Mouse (Mus musculus): ENCODE data around the gene Cd22. TPM values are rescaled to one million over a fixed set of nuclear protein-coding genes. Genes with fewer than 3 reads are reported as not detected.

The Cd22 gene
- polyA plus RNA-seq, 1 experiment from 2014 or later, result 0.22 TPM

GRCm38 (mm10) chr7:30886852-30887251 is 6.7 kb upstream of the Cd22 start:
- H3K4me2 ChIP-seq (ENCODE audit: low read depth, low read length), result no peak overlapping the region
- H3K9me3 ChIP-seq (ENCODE audit: control insufficient read depth, low read length), result no peaks in the 10 kb centered on the region
- H3K4me1 ChIP-seq (ENCODE audit: control insufficient read depth, insufficient read depth, low read length), result no peaks in the 10 kb centered on the region
- H3K27ac ChIP-seq (replicated peaks; ENCODE audit: low read depth, low read length), result no peak overlapping the region
- no peak overlapping the region for H3K4me3 ChIP-seq (ENCODE audit: low read depth, low read length)
- no peak overlapping the region for H3K9ac ChIP-seq (ENCODE audit: low read depth, low read length)
- H3K27me3 ChIP-seq (replicated peaks; ENCODE audit: control insufficient read depth, insufficient read depth, low read length), result no peaks in the 10 kb centered on the region
- WGBS, result 81% methylated on average over 4 of the region's 4 CpGs
- DNase-seq (ENCODE audit: low spot score), result no peak
- ATAC-seq (ENCODE audit: low read depth), result no peak
- H3K36me3 ChIP-seq (ENCODE audit: control insufficient read depth, insufficient read depth, low read length), result no peaks in the 10 kb centered on the region

- DNase-seq (ENCODE audit: low spot score) (no peak), ATAC-seq (ENCODE audit: low read depth) (no peak)
- no peak overlapping the region for H3K4me3 ChIP-seq (ENCODE audit: low read depth, low read length)
- H3K9ac ChIP-seq (ENCODE audit: low read depth, low read length), result no peak overlapping the region
- H3K4me1 ChIP-seq (ENCODE audit: control insufficient read depth, insufficient read depth, low read length), result no peaks in the 10 kb centered on the region
- no peaks in the 10 kb centered on the region for H3K36me3 ChIP-seq (ENCODE audit: control insufficient read depth, insufficient read depth, low read length)
- no peak overlapping the region for H3K27ac ChIP-seq (replicated peaks; ENCODE audit: low read depth, low read length)
- no peaks in the 10 kb centered on the region for H3K27me3 ChIP-seq (replicated peaks; ENCODE audit: control insufficient read depth, insufficient read depth, low read length)
- H3K4me2 ChIP-seq (ENCODE audit: low read depth, low read length), result no peak overlapping the region
- no peaks in the 10 kb centered on the region for H3K9me3 ChIP-seq (ENCODE audit: control insufficient read depth, low read length)
Observed at GRCm38 (mm10) chr7:30884047-30884446, 3.9 kb upstream of the Cd22 start.

GRCm38 (mm10) chr7:30881367-30881766 is 1.2 kb upstream of the Cd22 start:
- H3K4me3 ChIP-seq (ENCODE audit: low read depth, low read length), result no peak overlapping the region
- ATAC-seq (ENCODE audit: low read depth) (no peak), DNase-seq (ENCODE audit: low spot score) (no peak)
- 79% methylated on average over 3 of the region's 3 CpGs for WGBS
- H3K4me1 ChIP-seq (ENCODE audit: control insufficient read depth, insufficient read depth, low read length), result no peaks in the 10 kb centered on the region
- H3K27me3 ChIP-seq (replicated peaks; ENCODE audit: control insufficient read depth, insufficient read depth, low read length), result no peaks in the 10 kb centered on the region
- no peak overlapping the region for H3K9ac ChIP-seq (ENCODE audit: low read depth, low read length)
- H3K9me3 ChIP-seq (ENCODE audit: control insufficient read depth, low read length), result no peaks in the 10 kb centered on the region
- no peak overlapping the region for H3K4me2 ChIP-seq (ENCODE audit: low read depth, low read length)
- H3K27ac ChIP-seq (replicated peaks; ENCODE audit: low read depth, low read length), result no peak overlapping the region
- no peaks in the 10 kb centered on the region for H3K36me3 ChIP-seq (ENCODE audit: control insufficient read depth, insufficient read depth, low read length)

- Histone ChIP-seq H3K9ac (ENCODE audit: low read depth, low read length) (no peak overlapping the region), H3K4me3 (ENCODE audit: low read depth, low read length) (no peak overlapping the region), H3K4me2 (ENCODE audit: low read depth, low read length) (no peak overlapping the region), H3K9me3 (ENCODE audit: control insufficient read depth, low read length) (no peaks in the 10 kb centered on the region), H3K36me3 (ENCODE audit: control insufficient read depth, insufficient read depth, low read length) (no peaks in the 10 kb centered on the region), H3K4me1 (ENCODE audit: control insufficient read depth, insufficient read depth, low read length) (no peaks in the 10 kb centered on the region), H3K27ac (replicated peaks; ENCODE audit: low read depth, low read length) (no peak overlapping the region), H3K27me3 (replicated peaks; ENCODE audit: control insufficient read depth, insufficient read depth, low read length) (no peaks in the 10 kb centered on the region)
- DNase-seq (ENCODE audit: low spot score) (no peak), ATAC-seq (ENCODE audit: low read depth) (no peak)
- WGBS, result 68% methylated on average over 6 of the region's 6 CpGs
Observed at GRCm38 (mm10) chr7:30878950-30879349, 1.2 kb downstream of the Cd22 start.

GRCm38 (mm10) chr7:30873083-30873482 is 7.1 kb downstream of the Cd22 start:
- Histone ChIP-seq H3K27ac (replicated peaks; ENCODE audit: low read depth, low read length) (no peak overlapping the region), H3K4me1 (ENCODE audit: control insufficient read depth, insufficient read depth, low read length) (no peaks in the 10 kb centered on the region), H3K4me3 (ENCODE audit: low read depth, low read length) (no peak overlapping the region), H3K4me2 (ENCODE audit: low read depth, low read length) (peak overlapping the region; percentile 40), H3K9ac (ENCODE audit: low read depth, low read length) (peak overlapping the region; percentile 46; the same call in 1 of the 2 replicates), H3K9me3 (ENCODE audit: control insufficient read depth, low read length) (no peaks in the 10 kb centered on the region), H3K36me3 (ENCODE audit: control insufficient read depth, insufficient read depth, low read length) (no peaks in the 10 kb centered on the region), H3K27me3 (replicated peaks; ENCODE audit: control insufficient read depth, insufficient read depth, low read length) (no peaks in the 10 kb centered on the region)
- no peak for ATAC-seq (ENCODE audit: low read depth)
- DNase-seq (ENCODE audit: low spot score), result peak; percentile 69
- WGBS, result 20% methylated on average over 15 of the region's 15 CpGs

GRCm38 (mm10) chr7:30863386-30863785 is 16.8 kb downstream of the Cd22 start:
- H3K4me2 ChIP-seq (ENCODE audit: low read depth, low read length), result no peak overlapping the region
- H3K4me3 ChIP-seq (ENCODE audit: low read depth, low read length), result no peak overlapping the region
- ATAC-seq (ENCODE audit: low read depth) (no peak), DNase-seq (ENCODE audit: low spot score) (no peak)
- no peak overlapping the region for H3K27ac ChIP-seq (replicated peaks; ENCODE audit: low read depth, low read length)
- WGBS, result 76% methylated on average over 8 of the region's 8 CpGs
- no peaks in the 10 kb centered on the region for H3K36me3 ChIP-seq (ENCODE audit: control insufficient read depth, insufficient read depth, low read length)
- no peaks in the 10 kb centered on the region for H3K27me3 ChIP-seq (replicated peaks; ENCODE audit: control insufficient read depth, insufficient read depth, low read length)
- no peaks in the 10 kb centered on the region for H3K4me1 ChIP-seq (ENCODE audit: control insufficient read depth, insufficient read depth, low read length)
- no peak overlapping the region for H3K9ac ChIP-seq (ENCODE audit: low read depth, low read length)
- H3K9me3 ChIP-seq (ENCODE audit: control insufficient read depth, low read length), result no peaks in the 10 kb centered on the region

- no peaks in the 10 kb centered on the region for H3K36me3 ChIP-seq (ENCODE audit: control insufficient read depth, insufficient read depth, low read length)
- H3K4me2 ChIP-seq (ENCODE audit: low read depth, low read length), result no peak within 1 kb of the TSS
- H3K9me3 ChIP-seq (ENCODE audit: control insufficient read depth, low read length), result no peaks in the 10 kb centered on the region
- H3K27me3 ChIP-seq (replicated peaks; ENCODE audit: control insufficient read depth, insufficient read depth, low read length), result no peaks in the 10 kb centered on the region; the same call in 1 of the 2 replicates
- H3K27ac ChIP-seq (replicated peaks; ENCODE audit: low read depth, low read length), result no peak within 1 kb of the TSS
- ATAC-seq (ENCODE audit: low read depth), result no peak
- 83% methylated on average over 12 of the region's 12 CpGs for WGBS
- no peak within 1 kb of the TSS for H3K4me3 ChIP-seq (ENCODE audit: low read depth, low read length)
- H3K4me1 ChIP-seq (ENCODE audit: control insufficient read depth, insufficient read depth, low read length), result no peaks in the 10 kb centered on the region
- DNase-seq (ENCODE audit: low spot score), result no peak
- H3K9ac ChIP-seq (ENCODE audit: low read depth, low read length), result no peak within 1 kb of the TSS
Observed at GRCm38 (mm10) chr7:30861464-30861863, 18.7 kb downstream of the Cd22 start, which contains the start of gene Ffar1. TSS of gene Ffar1 (minus strand) at chr7:30861564.

- DNase-seq (ENCODE audit: low spot score), result peak; percentile 70
- peak; percentile 30; the same call in 1 of the 2 replicates for ATAC-seq (ENCODE audit: low read depth)
- Histone ChIP-seq H3K4me3 (ENCODE audit: low read depth, low read length) (peak overlapping the region; percentile 28), H3K36me3 (ENCODE audit: control insufficient read depth, insufficient read depth, low read length) (no peaks in the 10 kb centered on the region), H3K9me3 (ENCODE audit: control insufficient read depth, low read length) (no peaks in the 10 kb centered on the region), H3K4me2 (ENCODE audit: low read depth, low read length) (peak overlapping the region; percentile 49), H3K9ac (ENCODE audit: low read depth, low read length) (no peak overlapping the region), H3K4me1 (ENCODE audit: control insufficient read depth, insufficient read depth, low read length) (no peaks in the 10 kb centered on the region), H3K27ac (replicated peaks; ENCODE audit: low read depth, low read length) (no peak overlapping the region), H3K27me3 (replicated peaks; ENCODE audit: control insufficient read depth, insufficient read depth, low read length) (peaks cover 4% of the 10 kb centered on the region; the same call in 1 of the 2 replicates)
- 18% methylated on average over 12 of the region's 16 CpGs for WGBS
Observed at GRCm38 (mm10) chr7:30859635-30860402, 20.3 kb downstream of the Cd22 start.

- H3K4me1 ChIP-seq (ENCODE audit: control insufficient read depth, insufficient read depth, low read length), result no peaks in the 10 kb centered on the region
- H3K27me3 ChIP-seq (replicated peaks; ENCODE audit: control insufficient read depth, insufficient read depth, low read length), result peaks cover 4% of the 10 kb centered on the region; the same call in 1 of the 2 replicates
- H3K4me3 ChIP-seq (ENCODE audit: low read depth, low read length), result no peak overlapping the region
- peak; percentile 79 for ATAC-seq (ENCODE audit: low read depth)
- H3K36me3 ChIP-seq (ENCODE audit: control insufficient read depth, insufficient read depth, low read length), result no peaks in the 10 kb centered on the region
- H3K9ac ChIP-seq (ENCODE audit: low read depth, low read length), result no peak overlapping the region
- H3K9me3 ChIP-seq (ENCODE audit: control insufficient read depth, low read length), result no peaks in the 10 kb centered on the region
- H3K4me2 ChIP-seq (ENCODE audit: low read depth, low read length), result no peak overlapping the region
- H3K27ac ChIP-seq (replicated peaks; ENCODE audit: low read depth, low read length), result no peak overlapping the region
- peak; percentile 71 for DNase-seq (ENCODE audit: low spot score)
Observed at GRCm38 (mm10) chr7:30859290-30859634, 20.9 kb downstream of the Cd22 start.

Measured in embryonic facial prominence, embryonic 14.5 days (tissue).